Mouse (Mus musculus) frontal cortex, postnatal 10 days (tissue): ENCODE measurements around the gene Higd2a.

Source experiments
- DNase-seq, 2 experiments: peaks; one replicate each; pipeline ENCODE4 v3.0.0; 2022; ENCODE audit warnings: low spot score in 2 of 2, mixed read lengths in 1 of 2

Gene Higd2a

GRCm38 (mm10) chr13:54589996-54590951, at the start of gene Higd2a, which contains the start of gene Nop16:
Gene Higd2a, plus strand, starts transcription at chr13:54590207.
Gene Nop16, minus strand, starts transcription at chr13:54590090.
- DNase-seq = peak; percentile 95

- DNase-seq = no peak
Observed at GRCm38 (mm10) chr13:54548036-54548435, 42.0 kb upstream of the Higd2a start.

- DNase-seq = no peak
Observed at GRCm38 (mm10) chr13:54556176-54556575, 33.8 kb upstream of the Higd2a start.

GRCm38 (mm10) chr13:54556796-54557195, 33.2 kb upstream of the Higd2a start:
- DNase-seq = no peak

- no peak for DNase-seq
Observed at GRCm38 (mm10) chr13:54557652-54558051, 32.4 kb upstream of the Higd2a start.

- no peak for DNase-seq
Observed at GRCm38 (mm10) chr13:54559656-54560055, 30.4 kb upstream of the Higd2a start.

GRCm38 (mm10) chr13:54560608-54561007, 29.4 kb upstream of the Higd2a start:
- no peak for DNase-seq

GRCm38 (mm10) chr13:54562562-54562961, 27.4 kb upstream of the Higd2a start:
- DNase-seq = no peak

GRCm38 (mm10) chr13:54564232-54565200, 25.5 kb upstream of the Higd2a start:
- no peak for DNase-seq

- DNase-seq = peak; percentile 85 to 93
Observed at GRCm38 (mm10) chr13:54565201-54565581, 24.8 kb upstream of the Higd2a start, which contains the start of gene 4833439L19Rik. Gene 4833439L19Rik, minus strand, starts transcription at chr13:54565435.

- peak; percentile 60 to 66 for DNase-seq
Observed at GRCm38 (mm10) chr13:54565594-54566345, 24.2 kb upstream of the Higd2a start.

- no peak for DNase-seq
Observed at GRCm38 (mm10) chr13:54568380-54568779, 21.6 kb upstream of the Higd2a start.

GRCm38 (mm10) chr13:54569282-54569681, 20.7 kb upstream of the Higd2a start:
- no peak for DNase-seq

GRCm38 (mm10) chr13:54570736-54571135, 19.3 kb upstream of the Higd2a start:
- DNase-seq = no peak

GRCm38 (mm10) chr13:54571637-54572036, 18.4 kb upstream of the Higd2a start:
- DNase-seq = no peak

- DNase-seq = no peak
Observed at GRCm38 (mm10) chr13:54572621-54573020, 17.4 kb upstream of the Higd2a start.

- DNase-seq = peak; percentile 50 to 76
Observed at GRCm38 (mm10) chr13:54574854-54575481, 15.0 kb upstream of the Higd2a start, which contains the start of gene Arl10. Gene Arl10, plus strand, starts transcription at chr13:54575015.

GRCm38 (mm10) chr13:54575489-54575888, 14.5 kb upstream of the Higd2a start:
- no peak for DNase-seq

GRCm38 (mm10) chr13:54577652-54578507, 12.1 kb upstream of the Higd2a start:
- no peak for DNase-seq

- no peak for DNase-seq
Observed at GRCm38 (mm10) chr13:54581385-54581784, 8.6 kb upstream of the Higd2a start.
